ENCODE assay signal across 8 mouse cellular contexts in genomic region chr12:79751781-79752180, GRCm38 (mm10).
DNase-seq lines count a peak whose midpoint lies in the region; ATAC-seq lines count a peak whose summit lies in the region.

No protein-coding gene starts in this region.

- peak overlapping the region; percentile 24; the same call in 1 of the 2 replicates for H3K27ac ChIP-seq in intestine, embryonic 16.5 days (ENCODE audit: low read length)

- 43% methylated on average over 8 of the region's 8 CpGs for WGBS in intestine, embryonic 16.5 days

- no peak overlapping the region for H3K4me2 ChIP-seq in intestine, embryonic 16.5 days (ENCODE audit: low read depth, low read length)

- H3K4me1 ChIP-seq in intestine, embryonic 16.5 days (ENCODE audit: control insufficient read depth, insufficient read depth, low read length) = peaks cover 40% of the 10 kb centered on the region

- DNase-seq in adrenal gland, postnatal 10 days = peak; percentile 64
- no peak for DNase-seq in adrenal gland, adult 18-20 months (ENCODE audit: low spot score in 2 of 2)
- DNase-seq in urinary bladder, adult 18-20 months (ENCODE audit: low spot score in 2 of 2) = peak; percentile 66 to 82
- no peak for DNase-seq in urinary bladder, postnatal 10 days (ENCODE audit: low spot score)
- DNase-seq in lung, postnatal 4 days = peak; percentile 65 to 74
- DNase-seq in thymus, postnatal 4 days = peak; percentile 45
- DNase-seq in frontal cortex, postnatal 36 days (ENCODE audit: low spot score in 2 of 2) = no peak

- H3K9ac ChIP-seq in intestine, embryonic 16.5 days (ENCODE audit: low read depth, low read length) = peak overlapping the region; percentile 21; the same call in 1 of the 2 replicates

- no peaks in the 10 kb centered on the region for H3K36me3 ChIP-seq in intestine, embryonic 16.5 days (ENCODE audit: control insufficient read depth, insufficient read depth, low read length)

- no peaks in the 10 kb centered on the region for H3K9me3 ChIP-seq in intestine, embryonic 16.5 days (ENCODE audit: control insufficient read depth, low read length)

- no peak for ATAC-seq in intestine, embryonic 16.5 days

- H3K4me3 ChIP-seq in intestine, embryonic 16.5 days (ENCODE audit: low read length) = no peak overlapping the region

- no peaks in the 10 kb centered on the region for H3K27me3 ChIP-seq in intestine, embryonic 16.5 days (replicated peaks; ENCODE audit: control insufficient read depth, insufficient read depth, low read length)

Comparison
In these comparisons a context has a peak if more than half of its experiments do, and no peak if none do; other contexts are left out.
1. DNase-seq: peak in adrenal gland, postnatal 10 days (single experiment), urinary bladder, adult 18-20 months (2 of 2), lung, postnatal 4 days (2 of 2) and thymus, postnatal 4 days (single experiment); none in adrenal gland, adult 18-20 months (0 of 2), urinary bladder, postnatal 10 days (single experiment) and frontal cortex, postnatal 36 days (0 of 2).